24 mouse cellular contexts compared by ENCODE assay signal in genomic region chr2:101581418-101581817, GRCm38 (mm10). TPM values are rescaled to one million over a fixed set of nuclear protein-coding genes. Genes with fewer than 3 reads are reported as not detected.
DNase-seq lines count a peak whose midpoint lies in the region; ATAC-seq lines count a peak whose summit lies in the region.
"Had no signal": no experiment of that assay in that cellular context is flagged by ENCODE, and none has a peak within 500 bp of the region (broad histone marks: within the 10 kb centered on the region; RNA-seq: fewer than 3 reads in every experiment).

No protein-coding gene starts in this region.

- no peak for ATAC-seq in limb, embryonic 13.5 days (ENCODE audit: low FRiP score, low read depth)
- ATAC-seq: activated CD4-positive, CD25-positive, alpha-beta regulatory T cell, adult 4 months; CD4-positive, CD25-positive, alpha-beta regulatory T cell, adult 4 months; forebrain, embryonic 13.5 days had no signal

- DNase-seq in cerebellum, adult 11 months, result peak; percentile 26
- no peak for DNase-seq in cerebellum, adult 11-12 months
- DNase-seq in cerebellum, adult 9-10 months, result peak; percentile 35
- peak; percentile 65 to 66 for DNase-seq in thymus, postnatal 36 days
- DNase-seq in liver, result no peak
- no peak for DNase-seq in kidney, postnatal 4 days
- DNase-seq: adrenal gland, postnatal 25 days; gastrocnemius, postnatal 25 days; kidney, adult 9 months; kidney, postnatal 36 days; layer of hippocampus, adult 9-11 months had no signal

- H3K36me3 ChIP-seq in limb, embryonic 13.5 days, result peaks cover 11% of the 10 kb centered on the region
- H3K36me3 ChIP-seq: embryonic facial prominence, embryonic 12.5 days; hindbrain, embryonic 13.5 days; liver, embryonic 15.5 days; midbrain, embryonic 10.5 days had no signal

- H3K9ac ChIP-seq in limb, embryonic 13.5 days, result no peak overlapping the region
- H3K9ac ChIP-seq: embryonic facial prominence, embryonic 12.5 days; forebrain, embryonic 13.5 days; hindbrain, embryonic 13.5 days; liver, embryonic 15.5 days had no signal

- no peak overlapping the region for H3K4me2 ChIP-seq in limb, embryonic 13.5 days (replicated peaks)
- H3K4me2 ChIP-seq: embryonic facial prominence, embryonic 12.5 days; forebrain, embryonic 13.5 days; hindbrain, embryonic 13.5 days; liver, embryonic 15.5 days had no signal

- 53% methylated on average over 3 of the region's 3 CpGs for WGBS in limb, embryonic 13.5 days

- H3K4me1 ChIP-seq in limb, embryonic 13.5 days, result peaks cover 24% of the 10 kb centered on the region
- H3K4me1 ChIP-seq: embryonic facial prominence, embryonic 12.5 days; hindbrain, embryonic 13.5 days; liver, embryonic 15.5 days; midbrain, embryonic 10.5 days had no signal

- H3K27ac ChIP-seq in limb, embryonic 13.5 days, result 0 out of 2 replicates have a peak overlapping the region, but pooled peaks have one; percentile 44
- H3K27ac ChIP-seq: embryonic facial prominence, embryonic 12.5 days; forebrain, embryonic 13.5 days; hindbrain, embryonic 13.5 days; liver, embryonic 15.5 days; macrophage; midbrain, embryonic 10.5 days; stomach, postnatal 0 days had no signal

- no peaks in the 10 kb centered on the region for H3K9me3 ChIP-seq in limb, embryonic 13.5 days
- H3K9me3 ChIP-seq: embryonic facial prominence, embryonic 12.5 days; forebrain, embryonic 13.5 days; hindbrain, embryonic 13.5 days; liver, embryonic 15.5 days; midbrain, embryonic 10.5 days had no signal

- H3K4me3 ChIP-seq in limb, embryonic 13.5 days, result no peak overlapping the region
- H3K4me3 ChIP-seq: embryonic facial prominence, embryonic 12.5 days; erythroblast, embryonic 14.5 days; forebrain, embryonic 13.5 days; hindbrain, embryonic 13.5 days; liver, embryonic 15.5 days; midbrain, embryonic 10.5 days had no signal

- no peaks in the 10 kb centered on the region for H3K27me3 ChIP-seq in limb, embryonic 13.5 days
- H3K27me3 ChIP-seq: embryonic facial prominence, embryonic 12.5 days; forebrain, embryonic 13.5 days; hindbrain, embryonic 13.5 days; liver, embryonic 15.5 days had no signal

RNA-seq across cellular contexts. Expression of gene Rag2, which starts 43.1 kb away (rescaled TPM):
- polyA plus RNA-seq in limb, embryonic 13.5 days (2015; fragmentation: Nextera tagmentation; extraction: Ambion mirVana), result not detected in 2 replicates
- polyA plus RNA-seq: activated CD4-positive, CD25-positive, alpha-beta regulatory T cell, adult 4 months; cortical plate, adult 2 months; erythroblast, embryonic 14.5 days; forebrain, embryonic 13.5 days; macrophage; midbrain, embryonic 10.5 days; midbrain, postnatal 0 days; stomach, postnatal 0 days had no signal

Comparison
In these comparisons a context has a peak if more than half of its experiments do, and no peak if none do; other contexts are left out.
1. DNase-seq: peak in cerebellum, adult 11 months (single experiment), cerebellum, adult 9-10 months (single experiment) and thymus, postnatal 36 days (2 of 2); none in cerebellum, adult 11-12 months (single experiment), liver (single experiment) and kidney, postnatal 4 days (0 of 2).